Mouse (Mus musculus): ENCODE data around the gene Aip.

DNA sequence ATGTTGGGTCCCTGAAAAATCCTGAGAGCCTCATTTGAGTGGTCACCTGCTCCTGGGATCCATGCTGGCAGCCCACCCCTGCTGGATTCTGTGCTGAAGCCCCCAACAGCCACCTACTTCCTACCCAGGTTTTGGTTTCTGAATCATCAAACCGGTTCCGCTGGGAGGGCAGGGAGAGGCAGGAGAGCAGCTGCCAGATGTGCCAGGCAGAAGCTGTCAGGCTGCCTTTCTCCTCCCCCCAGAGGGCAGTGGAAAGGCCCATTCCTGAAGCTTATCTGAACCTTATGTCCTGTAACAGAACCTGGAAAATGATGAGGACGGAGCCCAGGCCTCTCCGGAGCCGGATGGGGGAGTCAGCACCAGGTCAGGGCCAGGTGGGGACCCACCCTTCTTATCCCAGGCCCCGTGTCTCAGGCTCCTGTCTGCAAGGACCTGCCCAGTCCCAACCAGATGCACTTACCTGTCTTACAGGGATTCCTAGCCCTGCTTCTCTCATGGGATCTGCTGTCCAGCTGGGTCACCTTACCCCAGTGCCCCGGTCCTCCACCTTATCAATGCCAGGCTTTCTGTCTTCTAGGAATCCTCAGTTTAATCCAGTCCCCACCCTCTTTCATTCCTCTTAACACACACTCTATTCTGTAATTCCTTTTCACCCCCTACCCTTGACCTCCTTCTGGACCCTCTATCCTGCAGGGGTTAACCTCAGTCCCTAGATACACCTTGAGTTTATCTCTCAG is 1.3 kb upstream of the Aip start:
- no peak for TF ChIP-seq CTCF (IDR thresholded peaks at IDR 0.05; ENCODE audit: low read depth, low read length)
- TF ChIP-seq TAL1 (conservative IDR thresholded peaks at IDR 0.05; ENCODE audit: low read depth, low read length), result no peak
- no peak for TF ChIP-seq GATA1 (IDR thresholded peaks at IDR 0.05; ENCODE audit: borderline replicate concordance, low read length)
- TF ChIP-seq POLR2AphosphoS5 (IDR thresholded peaks at IDR 0.05; ENCODE audit: insufficient replicate concordance, low read depth, low read length), result no peak
- no peak for TF ChIP-seq GATA2 (IDR thresholded peaks at IDR 0.05; ENCODE audit: borderline replicate concordance, low read depth, low read length)
